Mouse (Mus musculus) c-Kit-negative CD71-positive TER-119-positive erythroid progenitor cells, embryonic 14.5 days (primary cell): ENCODE measurements around the gene Mafg.

Experiments used
- DNase-seq: peaks from one replicate; pipeline ENCODE4 v3.0.0-alpha.2; 2013; ENCODE audit warnings: low read depth, low spot score

Mafg gene

GRCm38 (mm10) chr11:120647047-120647830 is 13.8 kb upstream of the Mafg start:
- no peak for DNase-seq

- DNase-seq, result peak; percentile 85
Observed at GRCm38 (mm10) chr11:120643601-120643987, 10.2 kb upstream of the Mafg start, which contains the start of gene Pycr1. Gene Pycr1 (minus strand): TSS chr11:120643769.

GRCm38 (mm10) chr11:120642939-120643600 is 9.7 kb upstream of the Mafg start:
- DNase-seq, result no peak

GRCm38 (mm10) chr11:120641869-120642268 is 8.5 kb upstream of the Mafg start:
- no peak for DNase-seq

- no peak for DNase-seq
Observed at GRCm38 (mm10) chr11:120641255-120641654, 7.9 kb upstream of the Mafg start.

- no peak for DNase-seq
Observed at GRCm38 (mm10) chr11:120634810-120635209, 1.4 kb upstream of the Mafg start.

- peak; percentile 70 for DNase-seq
Observed at GRCm38 (mm10) chr11:120632559-120633519, 561 bp downstream of the Mafg start.

- DNase-seq, result peak; percentile 72
Observed at GRCm38 (mm10) chr11:120631726-120632448, 1.5 kb downstream of the Mafg start.

GRCm38 (mm10) chr11:120630881-120631725 is 2.3 kb downstream of the Mafg start:
- DNase-seq, result peak; percentile 49

- no peak for DNase-seq
Observed at GRCm38 (mm10) chr11:120630401-120630871, 3.0 kb downstream of the Mafg start.

GRCm38 (mm10) chr11:120629911-120630310 is 3.5 kb downstream of the Mafg start:
- DNase-seq, result peak; percentile 88

GRCm38 (mm10) chr11:120629341-120629730 is 4.1 kb downstream of the Mafg start:
- peak; percentile 61 for DNase-seq

- DNase-seq, result no peak
Observed at GRCm38 (mm10) chr11:120628601-120629340, 4.6 kb downstream of the Mafg start.

- no peak for DNase-seq
Observed at GRCm38 (mm10) chr11:120627468-120628300, 5.7 kb downstream of the Mafg start.

- no peak for DNase-seq
Observed at GRCm38 (mm10) chr11:120626785-120627467, 6.5 kb downstream of the Mafg start.

GRCm38 (mm10) chr11:120625152-120625775 is 8.1 kb downstream of the Mafg start, which contains the start of gene Sirt7:
Gene Sirt7 (minus strand): TSS chr11:120625240.
- DNase-seq, result no peak

GRCm38 (mm10) chr11:120624680-120625111 is 8.7 kb downstream of the Mafg start:
- DNase-seq, result peak; percentile 68
